Mouse (Mus musculus): ENCODE results near the gene Cphx3. TPM values are rescaled to one million over a fixed set of nuclear protein-coding genes. Genes with fewer than 3 reads are reported as not detected.

The Cphx3 gene
- not detected in 2 replicates for polyA plus RNA-seq (2021; fragmentation: Nextera tagmentation)
- long read RNA-seq, experiment 1 = 0 reads
- long read RNA-seq, experiment 2 = 0 reads

DNA sequence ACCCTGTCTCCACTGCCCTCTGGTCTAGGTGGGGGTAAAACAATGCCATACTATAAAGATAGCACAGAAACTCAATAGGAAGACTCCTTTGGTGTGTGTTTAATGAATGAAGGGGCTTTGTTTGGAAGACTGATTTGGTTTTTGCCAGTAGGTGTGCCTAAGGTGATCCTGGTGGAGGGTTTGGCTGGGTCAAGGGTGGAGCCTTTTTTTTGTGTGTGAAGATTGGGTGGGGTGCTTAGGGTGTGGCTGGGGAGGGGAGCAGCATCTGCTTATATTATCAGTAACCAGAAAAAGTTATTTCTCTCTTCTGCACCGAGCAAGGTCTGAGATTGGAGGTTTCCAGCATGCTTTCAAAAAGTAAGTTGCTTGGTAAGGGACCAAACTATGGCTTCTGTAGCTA lies at the start of gene Cphx3:
Cphx3 (plus strand) TSS at position 301 of the 400 bp plus-strand sequence.

DNA sequence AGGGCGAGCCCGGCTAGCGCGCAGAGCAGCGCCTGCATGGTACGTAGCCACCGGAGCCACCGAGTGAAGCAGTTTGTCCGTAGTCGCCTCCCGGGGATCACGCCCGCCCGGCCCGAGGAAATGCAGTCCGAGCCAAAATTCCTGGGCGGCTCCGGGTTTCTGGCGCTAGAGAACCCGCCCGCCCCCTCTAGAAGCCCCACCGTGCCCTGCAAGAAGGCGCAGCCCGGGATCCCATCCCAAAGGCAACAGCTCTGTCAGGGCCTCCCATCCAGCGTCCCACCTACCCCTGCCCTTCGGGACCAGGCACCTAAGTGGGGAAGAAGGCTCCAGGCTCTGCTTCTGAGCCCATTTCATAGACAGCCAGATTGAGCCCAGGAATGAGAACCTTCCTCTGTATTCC lies 39.5 kb upstream of the Cphx3 start, which contains the start of gene Gm9780:
Gm9780 (minus strand) TSS at position 101 of the 400 bp plus-strand sequence.

GRCm38 (mm10) chr14:26067325-26067633 lies 14.8 kb upstream of the Cphx3 start, which contains the start of gene Tmem254c:
Tmem254c (minus strand) TSS chr14:26067355.

GRCm38 (mm10) chr14:26081216-26081615 lies 881 bp upstream of the Cphx3 start, which contains the start of gene Cphx2:
Cphx2 (plus strand) TSS chr14:26081516.

DNA sequence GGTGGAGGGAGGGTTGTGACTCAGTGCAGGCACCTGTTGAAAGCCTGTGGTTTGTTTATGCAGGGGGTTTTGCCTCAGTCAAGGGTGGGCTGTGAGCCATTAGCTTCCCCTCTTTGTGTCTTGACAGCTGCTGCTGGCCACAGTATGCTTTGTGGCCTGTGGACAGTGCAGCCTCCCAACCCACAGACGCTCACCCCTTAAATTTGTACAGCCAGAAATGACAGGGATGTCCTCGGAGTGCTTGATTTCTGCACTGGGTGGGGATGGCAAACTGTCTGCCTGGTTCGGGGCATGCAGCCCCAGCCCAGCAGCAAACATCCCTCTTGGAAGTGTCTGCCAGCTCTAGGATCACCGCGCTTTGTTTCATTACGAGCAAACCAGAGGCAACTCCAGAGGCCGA lies 36.1 kb downstream of the Cphx3 start, which contains the start of gene Duxbl2:
Duxbl2 (plus strand) TSS at position 200 of the 400 bp plus-strand sequence.

GRCm38 (mm10) chr14:26182380-26182779 lies 100.3 kb downstream of the Cphx3 start, which contains the start of gene Plac9b:
Plac9b (minus strand) TSS chr14:26182480.

GRCm38 (mm10) chr14:26206926-26207247 lies 124.8 kb downstream of the Cphx3 start, which contains the start of gene Tmem254b:
Tmem254b (minus strand) TSS chr14:26207041.

DNA sequence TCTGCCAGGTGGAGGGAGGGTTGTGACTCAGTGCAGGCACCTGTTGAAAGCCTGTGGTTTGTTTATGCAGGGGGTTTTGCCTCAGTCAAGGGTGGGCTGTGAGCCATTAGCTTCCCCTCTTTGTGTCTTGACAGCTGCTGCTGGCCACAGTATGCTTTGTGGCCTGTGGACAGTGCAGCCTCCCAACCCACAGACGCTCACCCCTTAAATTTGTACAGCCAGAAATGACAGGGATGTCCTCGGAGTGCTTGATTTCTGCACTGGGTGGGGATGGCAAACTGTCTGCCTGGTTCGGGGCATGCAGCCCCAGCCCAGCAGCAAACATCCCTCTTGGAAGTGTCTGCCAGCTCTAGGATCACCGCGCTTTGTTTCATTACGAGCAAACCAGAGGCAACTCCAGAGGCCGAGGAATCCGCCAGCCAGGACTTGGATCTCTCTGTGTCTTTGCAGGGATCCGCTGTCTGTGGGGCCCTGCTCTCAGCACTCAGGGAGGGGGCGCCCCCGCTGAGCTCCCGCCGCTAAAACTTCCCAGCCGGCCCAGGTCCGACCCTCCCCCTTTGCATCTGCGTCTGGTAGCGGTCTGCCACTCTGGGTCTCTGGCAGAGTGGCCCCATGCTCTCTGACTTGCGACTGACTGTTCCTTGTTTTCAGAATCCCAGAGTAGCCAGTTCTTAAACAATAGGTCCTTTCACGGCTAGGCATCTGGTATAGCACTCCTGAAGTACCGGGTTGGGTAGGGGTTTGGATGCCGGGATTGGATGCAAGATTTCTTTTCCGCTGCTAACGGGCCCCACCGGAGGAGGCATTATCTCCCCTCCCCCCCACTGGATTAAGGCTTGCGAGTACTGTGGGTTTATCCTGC lies 175.9 kb downstream of the Cphx3 start, which contains the start of gene Duxbl3:
Duxbl3 (plus strand) TSS at position 207 of the 862 bp plus-strand sequence.

Other genes with a start within 250 kb of the Cphx3 start
- gene Anxa11, start 240.1 kb upstream of the Cphx3 start, polyA plus RNA-seq (2021; fragmentation: Nextera tagmentation) = 8.7 and 12.2 TPM in 2 replicates
- 0.97 and 1.6 TPM in 2 replicates for gene Plac9a, start 179.2 kb upstream of the Cphx3 start, polyA plus RNA-seq (2021; fragmentation: Nextera tagmentation)
- gene Tmem254a, start 154.6 kb upstream of the Cphx3 start, polyA plus RNA-seq (2021; fragmentation: Nextera tagmentation) = 9.6 and 11.1 TPM in 2 replicates
- gene Cphx1, start 144.0 kb upstream of the Cphx3 start, polyA plus RNA-seq (2021; fragmentation: Nextera tagmentation) = not detected in 2 replicates
- gene Duxbl1, start 103.7 kb upstream of the Cphx3 start, polyA plus RNA-seq (2021; fragmentation: Nextera tagmentation) = 0.18 and 0.41 TPM in 2 replicates
- 54.3 and 77.6 TPM in 2 replicates for gene Gm9780, start 39.6 kb upstream of the Cphx3 start, polyA plus RNA-seq (2021; fragmentation: Nextera tagmentation)
- gene Tmem254c, start 14.9 kb upstream of the Cphx3 start, polyA plus RNA-seq (2021; fragmentation: Nextera tagmentation) = 33.5 and 40.6 TPM in 2 replicates
- gene Cphx2, start 781 bp upstream of the Cphx3 start, polyA plus RNA-seq (2021; fragmentation: Nextera tagmentation) = not detected in 2 replicates
- 0.11 TPM in 1 of 2 replicates, not detected in the other for gene Duxbl2, start 36.1 kb downstream of the Cphx3 start, polyA plus RNA-seq (2021; fragmentation: Nextera tagmentation)
- gene Plac9b, start 100.2 kb downstream of the Cphx3 start, polyA plus RNA-seq (2021; fragmentation: Nextera tagmentation) = 70.5 and 88.6 TPM in 2 replicates
- 43.8 and 51.3 TPM in 2 replicates for gene Tmem254b, start 124.7 kb downstream of the Cphx3 start, polyA plus RNA-seq (2021; fragmentation: Nextera tagmentation)
- 0.52 TPM in 1 of 2 replicates, not detected in the other for gene Duxbl3, start 175.7 kb downstream of the Cphx3 start, polyA plus RNA-seq (2021; fragmentation: Nextera tagmentation)

Measured in layer of hippocampus, adult 6 months (tissue).